Mouse (Mus musculus): Measurements from ENCODE around the gene 1110032F04Rik.

GRCm38 (mm10) chr3:68825151-68825550 is 44.2 kb upstream of the 1110032F04Rik start:
- TF ChIP-seq EP300 (IDR thresholded peaks at IDR 0.05; ENCODE audit: low read depth) (no peak), CTCF (IDR thresholded peaks at IDR 0.05; ENCODE audit: low read depth) (no peak)

All from liver, embryonic 14.5 days (tissue).